Mouse (Mus musculus): ENCODE results near the gene Jup. TPM values are rescaled to one million over a fixed set of nuclear protein-coding genes. Genes with fewer than 3 reads are reported as not detected.
A peak's percentile ranks its signal among the peaks of the same experiment; 100 is the strongest.

Gene Jup
- total and polyA plus RNA-seq, 2 experiments from 2014 or later: 135 to 319 TPM

DNA sequence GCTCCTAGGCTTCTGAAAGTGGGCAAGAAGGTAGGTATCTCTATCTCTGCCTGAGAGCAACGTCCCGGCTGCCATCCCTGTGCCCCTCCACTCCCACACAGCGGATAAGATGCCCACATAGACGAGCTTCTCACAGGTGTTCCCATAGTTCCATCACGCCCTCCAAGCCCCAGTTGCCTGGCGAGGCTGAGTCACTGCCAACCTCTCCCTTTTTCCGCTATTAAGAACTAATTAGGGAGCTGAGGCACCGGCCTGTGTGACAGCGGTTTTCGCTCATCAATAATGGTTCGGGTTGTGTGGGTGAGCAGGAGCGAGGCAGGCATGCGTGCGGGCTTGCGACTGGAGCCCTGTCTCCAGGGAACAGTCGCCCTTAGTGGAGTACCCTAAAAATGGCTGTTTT, 67.3 kb downstream of the Jup start:
- Histone ChIP-seq H3K27ac (ENCODE audit: low read depth) (no peak overlapping the region), H3K4me1 (ENCODE audit: control insufficient read depth, insufficient read depth) (0 out of 2 replicates have a peak, but pooled peaks cover 5% of the 10 kb centered on the region), H3K9ac (replicated peaks; ENCODE audit: low read depth, low read length) (no peak overlapping the region), H3K4me3 (ENCODE audit: low read depth, low read length) (no peak overlapping the region), H3K36me3 (replicated peaks; ENCODE audit: control insufficient read depth, insufficient read depth, low read length) (no peaks in the 10 kb centered on the region), H3K9me3 (replicated peaks; ENCODE audit: control insufficient read depth, low read length) (no peaks in the 10 kb centered on the region), H3K27me3 (ENCODE audit: control insufficient read depth, insufficient read depth, low read length) (no peaks in the 10 kb centered on the region), H3K4me2 (ENCODE audit: low read depth, low read length) (no peak overlapping the region)
- DNase-seq (ENCODE audit: low spot score) (no peak), ATAC-seq (ENCODE audit: insufficient read depth, low read depth) (no peak)
- WGBS: 57% methylated on average over 16 of the region's 16 CpGs
- TF ChIP-seq EP300 (IDR thresholded peaks at IDR 0.05; ENCODE audit: low read depth) (no peak), CTCF (IDR thresholded peaks at IDR 0.05; ENCODE audit: low read depth) (no peak)

DNA sequence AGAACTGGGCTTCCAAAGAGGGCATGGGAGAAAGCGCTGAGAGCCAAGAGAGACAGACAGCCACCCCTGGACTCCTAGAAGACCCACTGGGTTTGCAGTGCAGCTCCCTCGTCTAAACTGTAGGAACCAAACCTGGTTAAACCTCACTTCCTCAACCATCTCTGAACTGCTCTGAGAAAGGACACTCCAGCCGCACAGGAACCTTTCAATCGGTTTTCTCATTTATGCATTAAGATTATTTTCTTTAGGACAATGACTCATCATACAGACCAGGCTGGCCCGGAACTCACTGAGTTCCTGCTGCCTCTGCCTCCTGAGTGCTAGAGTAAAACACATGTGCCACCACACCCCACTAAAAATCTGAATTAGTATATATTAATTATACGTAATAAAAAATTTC, 69.8 kb downstream of the Jup start:
- H3K4me1 ChIP-seq (ENCODE audit: control insufficient read depth, insufficient read depth): 0 out of 2 replicates have a peak, but pooled peaks cover 5% of the 10 kb centered on the region
- DNase-seq (ENCODE audit: low spot score): no peak
- H3K4me2 ChIP-seq (ENCODE audit: low read depth, low read length): no peak overlapping the region
- H3K4me3 ChIP-seq (ENCODE audit: low read depth, low read length): no peak overlapping the region
- H3K27ac ChIP-seq (ENCODE audit: low read depth): no peak overlapping the region
- TF ChIP-seq EP300 (IDR thresholded peaks at IDR 0.05; ENCODE audit: low read depth): no peak
- TF ChIP-seq CTCF (IDR thresholded peaks at IDR 0.05; ENCODE audit: low read depth): no peak
- no peak overlapping the region for H3K9ac ChIP-seq (replicated peaks; ENCODE audit: low read depth, low read length)
- WGBS: 67% methylated on average over 6 of the region's 6 CpGs
- ATAC-seq (ENCODE audit: insufficient read depth, low read depth): no peak
- H3K36me3 ChIP-seq (replicated peaks; ENCODE audit: control insufficient read depth, insufficient read depth, low read length): peaks cover 3% of the 10 kb centered on the region; the same call in 1 of the 2 replicates
- no peaks in the 10 kb centered on the region for H3K27me3 ChIP-seq (ENCODE audit: control insufficient read depth, insufficient read depth, low read length)
- H3K9me3 ChIP-seq (replicated peaks; ENCODE audit: control insufficient read depth, low read length): no peaks in the 10 kb centered on the region

DNA sequence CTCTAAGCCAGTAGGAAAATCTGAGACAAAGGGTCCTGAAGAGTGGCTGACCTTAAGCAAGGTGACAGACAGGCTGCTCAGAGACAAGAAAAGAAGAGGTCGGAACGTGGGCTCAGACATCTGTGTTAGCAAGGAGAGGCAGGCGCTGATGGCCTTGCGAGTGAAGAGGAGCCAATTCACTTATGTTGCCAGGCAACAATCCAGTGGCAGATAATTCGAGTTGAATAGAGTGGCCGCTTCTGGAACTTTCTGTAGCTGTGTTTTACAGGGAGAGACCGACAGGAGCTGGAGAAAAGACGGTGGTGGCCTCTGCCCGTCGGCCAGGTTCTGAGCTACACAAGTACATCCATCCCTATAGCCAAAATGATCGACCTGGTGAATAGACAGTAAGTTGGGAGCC, 70.2 kb downstream of the Jup start:
- H3K9ac ChIP-seq (replicated peaks; ENCODE audit: low read depth, low read length): no peak overlapping the region
- no peak overlapping the region for H3K4me2 ChIP-seq (ENCODE audit: low read depth, low read length)
- H3K27ac ChIP-seq (ENCODE audit: low read depth): no peak overlapping the region
- DNase-seq (ENCODE audit: low spot score) (peak; percentile 65), ATAC-seq (ENCODE audit: insufficient read depth, low read depth) (no peak)
- H3K27me3 ChIP-seq (ENCODE audit: control insufficient read depth, insufficient read depth, low read length): no peaks in the 10 kb centered on the region
- peaks cover 7% of the 10 kb centered on the region for H3K36me3 ChIP-seq (replicated peaks; ENCODE audit: control insufficient read depth, insufficient read depth, low read length)
- H3K9me3 ChIP-seq (replicated peaks; ENCODE audit: control insufficient read depth, low read length): no peaks in the 10 kb centered on the region
- no peak overlapping the region for H3K4me3 ChIP-seq (ENCODE audit: low read depth, low read length)
- H3K4me1 ChIP-seq (ENCODE audit: control insufficient read depth, insufficient read depth): 0 out of 2 replicates have a peak, but pooled peaks cover 5% of the 10 kb centered on the region
- 30% methylated on average over 11 of the region's 11 CpGs for WGBS
- TF ChIP-seq CTCF (IDR thresholded peaks at IDR 0.05; ENCODE audit: low read depth) (no peak), EP300 (IDR thresholded peaks at IDR 0.05; ENCODE audit: low read depth) (no peak)

DNA sequence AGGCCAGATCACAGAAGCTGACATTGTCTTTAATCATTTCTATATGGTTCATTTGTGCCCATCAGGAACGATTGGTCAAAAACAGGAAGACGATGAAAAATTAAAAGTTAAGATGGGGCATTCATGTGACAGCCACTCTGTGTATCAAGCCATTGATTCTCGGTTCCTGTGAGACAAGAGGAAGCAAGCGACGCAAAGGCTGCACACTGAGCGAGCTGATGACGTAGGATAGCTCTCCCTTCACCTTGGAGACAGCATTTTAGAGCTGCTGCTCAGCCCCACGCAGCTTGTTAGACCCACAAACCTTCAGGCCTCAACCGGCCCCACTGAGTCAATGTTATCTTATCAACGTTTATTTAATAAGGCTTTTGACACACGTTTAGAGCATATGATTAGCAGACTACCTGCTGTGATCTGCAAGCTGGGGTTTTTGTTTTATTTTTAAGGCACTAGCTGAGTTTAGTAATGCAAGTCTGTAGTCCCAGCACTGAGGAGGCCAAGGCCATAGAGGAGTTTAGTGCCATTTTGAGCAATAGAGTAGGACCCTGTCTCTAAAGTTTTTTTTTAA, 72.4 kb downstream of the Jup start:
- H3K9me3 ChIP-seq (replicated peaks; ENCODE audit: control insufficient read depth, low read length): no peaks in the 10 kb centered on the region
- no peak overlapping the region for H3K4me3 ChIP-seq (ENCODE audit: low read depth, low read length)
- H3K27me3 ChIP-seq (ENCODE audit: control insufficient read depth, insufficient read depth, low read length): no peaks in the 10 kb centered on the region
- H3K4me2 ChIP-seq (ENCODE audit: low read depth, low read length): no peak overlapping the region
- no peak overlapping the region for H3K27ac ChIP-seq (ENCODE audit: low read depth)
- peaks cover 5% of the 10 kb centered on the region; the same call in 1 of the 2 replicates for H3K4me1 ChIP-seq (ENCODE audit: control insufficient read depth, insufficient read depth)
- no peak for DNase-seq (ENCODE audit: low spot score)
- 72% methylated on average over 11 of the region's 11 CpGs for WGBS
- H3K9ac ChIP-seq (replicated peaks; ENCODE audit: low read depth, low read length): no peak overlapping the region
- no peak for TF ChIP-seq EP300 (IDR thresholded peaks at IDR 0.05; ENCODE audit: low read depth)
- TF ChIP-seq CTCF (IDR thresholded peaks at IDR 0.05; ENCODE audit: low read depth): no peak
- ATAC-seq (ENCODE audit: insufficient read depth, low read depth): no peak
- H3K36me3 ChIP-seq (replicated peaks; ENCODE audit: control insufficient read depth, insufficient read depth, low read length): peaks cover 23% of the 10 kb centered on the region

DNA sequence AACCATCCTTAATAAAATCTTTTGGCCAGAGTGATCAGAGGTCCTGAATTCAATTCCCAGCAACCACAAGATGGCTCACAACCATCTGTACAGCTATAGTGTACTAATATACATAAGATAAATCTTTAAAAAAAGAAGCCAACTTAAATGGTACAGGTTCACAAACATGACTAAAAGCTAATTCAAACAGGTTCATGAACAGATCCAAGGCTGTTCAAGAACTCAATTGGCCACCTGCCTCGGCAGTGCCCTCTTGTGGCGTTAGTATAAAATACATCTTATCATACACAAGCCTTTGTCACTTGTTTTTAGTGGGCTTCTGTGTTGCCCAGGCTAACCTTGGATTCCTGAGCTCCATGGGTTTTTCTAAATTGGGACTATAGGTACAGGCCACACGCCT, 74.0 kb downstream of the Jup start:
- WGBS: 18% methylated on average over 3 of the region's 3 CpGs
- H3K4me2 ChIP-seq (ENCODE audit: low read depth, low read length): no peak overlapping the region
- no peak overlapping the region for H3K9ac ChIP-seq (replicated peaks; ENCODE audit: low read depth, low read length)
- no peak overlapping the region for H3K27ac ChIP-seq (ENCODE audit: low read depth)
- H3K4me1 ChIP-seq (ENCODE audit: control insufficient read depth, insufficient read depth): peaks cover 5% of the 10 kb centered on the region; the same call in 1 of the 2 replicates
- H3K9me3 ChIP-seq (replicated peaks; ENCODE audit: control insufficient read depth, low read length): no peaks in the 10 kb centered on the region
- no peaks in the 10 kb centered on the region for H3K27me3 ChIP-seq (ENCODE audit: control insufficient read depth, insufficient read depth, low read length)
- peak; percentile 67 for DNase-seq (ENCODE audit: low spot score)
- ATAC-seq (ENCODE audit: insufficient read depth, low read depth): no peak
- H3K4me3 ChIP-seq (ENCODE audit: low read depth, low read length): no peak overlapping the region
- peaks cover 23% of the 10 kb centered on the region for H3K36me3 ChIP-seq (replicated peaks; ENCODE audit: control insufficient read depth, insufficient read depth, low read length)
- TF ChIP-seq CTCF (IDR thresholded peaks at IDR 0.05; ENCODE audit: low read depth) (peak; percentile 76), EP300 (IDR thresholded peaks at IDR 0.05; ENCODE audit: low read depth) (no peak)
